ENCODE assay signal across 52 mouse cellular contexts in genomic region chr4:117724112-117724511, GRCm38 (mm10). TPM values are rescaled to one million over a fixed set of nuclear protein-coding genes. Genes with fewer than 3 reads are reported as not detected.
"Had no signal": no experiment of that assay in that cellular context is flagged by ENCODE, and none has a peak within 500 bp of the region (broad histone marks: within the 10 kb centered on the region; RNA-seq: fewer than 3 reads in every experiment).

Gene Gm12845 (plus strand): TSS chr4:117724412.

- H3K4me1 ChIP-seq: heart, embryonic 12.5 days; heart, embryonic 13.5 days; heart, embryonic 15.5 days; hindbrain, embryonic 10.5 days; hindbrain, embryonic 12.5 days; hindbrain, embryonic 13.5 days; hindbrain, embryonic 15.5 days; intestine, embryonic 15.5 days; kidney, embryonic 15.5 days had no signal

- H3K36me3 ChIP-seq: heart, embryonic 12.5 days; heart, embryonic 13.5 days; heart, embryonic 15.5 days; hindbrain, embryonic 10.5 days; hindbrain, embryonic 12.5 days; hindbrain, embryonic 13.5 days; hindbrain, embryonic 15.5 days; intestine, embryonic 15.5 days; kidney, embryonic 15.5 days had no signal

- H3K27me3 ChIP-seq: heart, embryonic 12.5 days; heart, embryonic 15.5 days; hindbrain, embryonic 12.5 days; hindbrain, embryonic 15.5 days; intestine, embryonic 15.5 days; kidney, embryonic 15.5 days had no signal

- H3K9me3 ChIP-seq: heart, embryonic 12.5 days; heart, embryonic 13.5 days; heart, embryonic 15.5 days; hindbrain, embryonic 10.5 days; hindbrain, embryonic 12.5 days; hindbrain, embryonic 13.5 days; hindbrain, embryonic 15.5 days; intestine, embryonic 15.5 days; kidney, embryonic 15.5 days had no signal

- H3K27ac ChIP-seq: heart, embryonic 13.5 days; heart, embryonic 15.5 days; hindbrain, embryonic 10.5 days; hindbrain, embryonic 12.5 days; hindbrain, embryonic 13.5 days; hindbrain, embryonic 14.5 days; hindbrain, embryonic 15.5 days; hindbrain, postnatal 0 days; intestine, embryonic 15.5 days; kidney, embryonic 15.5 days; kidney, postnatal 0 days; layer of hippocampus, adult 2 months; left cerebral cortex, adult 2 months had no signal

- DNase-seq: heart, postnatal 10 days; heart, postnatal 14 days; heart, postnatal 36 days; heart, postnatal 4 days; kidney, adult 11 months; kidney, adult 18-20 months; kidney, adult 2 months; kidney, adult 8-10 months; kidney, adult 9 months; kidney, postnatal 10 days; kidney, postnatal 14 days; kidney, postnatal 25 days; kidney, postnatal 36 days; kidney, postnatal 4 days; layer of hippocampus, adult 9-11 months; layer of hippocampus, postnatal 36 days had no signal

- H3K4me3 ChIP-seq: heart, embryonic 12.5 days; heart, embryonic 13.5 days; heart, embryonic 15.5 days; hindbrain, embryonic 10.5 days; hindbrain, embryonic 12.5 days; hindbrain, embryonic 13.5 days; hindbrain, embryonic 15.5 days; intestine, embryonic 15.5 days; kidney, embryonic 15.5 days; layer of hippocampus, adult 2 months; left cerebral cortex, adult 2 months had no signal

RNA-seq across cellular contexts. Expression of gene Gm12845, which starts in this region (rescaled TPM):
- total RNA-seq: heart, postnatal 10 days; heart, postnatal 14 days; heart, postnatal 25 days; heart, postnatal 36 days; heart, postnatal 4 days; hematopoietic stem cell, adult 5-6 weeks; hindbrain, postnatal 0 days; layer of hippocampus, adult 18-20 months; layer of hippocampus, adult 2 months; layer of hippocampus, adult 8-10 months; layer of hippocampus, postnatal 10 days; layer of hippocampus, postnatal 14 days; layer of hippocampus, postnatal 25 days; layer of hippocampus, postnatal 36 days; left cerebral cortex, adult 18-20 months; left cerebral cortex, adult 2 months; left cerebral cortex, adult 8-10 months had no signal
- polyA plus RNA-seq: heart, embryonic 11.5 days; heart, embryonic 12.5 days; heart, embryonic 13.5 days; heart, embryonic 14.5 days; heart, embryonic 15.5 days; heart, embryonic 16.5 days; heart, postnatal 0 days; hindbrain, embryonic 10.5 days; hindbrain, embryonic 11.5 days; hindbrain, embryonic 12.5 days; hindbrain, embryonic 13.5 days; hindbrain, embryonic 14.5 days; hindbrain, embryonic 15.5 days; hindbrain, embryonic 16.5 days; hindbrain, postnatal 0 days; inflammation-experienced regulatory T-cells, adult 6 months; intestine, embryonic 14.5 days; intestine, embryonic 15.5 days; intestine, embryonic 16.5 days; intestine, postnatal 0 days; kidney, adult 2 months; kidney, embryonic 14.5 days; kidney, embryonic 15.5 days; kidney, embryonic 16.5 days; kidney, postnatal 0 days; large intestine, adult 2 months had no signal
